Mouse (Mus musculus) liver, embryonic 15.5 days (tissue): ENCODE data around the gene Mapk14. TPM values are rescaled to one million over a fixed set of nuclear protein-coding genes. Genes with fewer than 3 reads are reported as not detected.

ENCODE experiments used
- ATAC-seq: fragments of 200-750 bp; cut with Nextera tagmentation; 2 replicates; pipeline ENCODE4 v1.8.0; 2017; ENCODE audit warnings: moderate number of reproducible peaks, mild to moderate bottlenecking, moderate library complexity; ENCODE audit not compliant: insufficient read depth
- H3K27ac ChIP-seq: fragments of 300-500 bp; sonication (generic); replicated peaks from 2 replicates; pipeline ENCODE4 v1.5.1; 2015; ENCODE audit warnings: mild to moderate bottlenecking, inconsistent platforms
- H3K27me3 ChIP-seq: fragments of 300-500 bp; sonication (generic); 2 replicates; pipeline ENCODE4 v1.6.1; 2015; ENCODE audit warnings: mild to moderate bottlenecking, inconsistent platforms
- H3K36me3 ChIP-seq: fragments of 300-500 bp; sonication (generic); replicated peaks from 2 replicates; pipeline ENCODE4 v1.6.1; 2015; ENCODE audit warnings: moderate library complexity, mild to moderate bottlenecking, inconsistent platforms
- H3K4me1 ChIP-seq: fragments of 300-500 bp; sonication (generic); replicated peaks from 2 replicates; pipeline ENCODE4 v1.6.1; 2015; ENCODE audit warnings: inconsistent platforms
- H3K4me2 ChIP-seq: fragments of 300-500 bp; sonication (generic); 2 replicates; pipeline ENCODE4 v1.6.1; 2015; ENCODE audit warnings: moderate library complexity, mild to moderate bottlenecking, inconsistent platforms
- H3K4me3 ChIP-seq: fragments of 300-500 bp; sonication (generic); replicated peaks from 2 replicates; pipeline ENCODE4 v1.5.1; 2015; ENCODE audit warnings: mild to moderate bottlenecking, inconsistent platforms
- H3K9ac ChIP-seq: fragments of 300-500 bp; sonication (generic); 2 replicates; pipeline ENCODE4 v1.6.1; 2015; ENCODE audit warnings: moderate library complexity, mild to moderate bottlenecking, inconsistent platforms
- H3K9me3 ChIP-seq: fragments of 300-500 bp; sonication (generic); replicated peaks from 2 replicates; pipeline ENCODE4 v1.6.1; 2016; ENCODE audit warnings: inconsistent platforms
- WGBS: fragments of 180-500 bp; shearing (Covaris S2); methylation state at CpG from one replicate; pipeline ENCODE4 v1.1.7; 2015; ENCODE audit warnings: mixed read lengths; ENCODE audit not compliant: insufficient replicate concordance; 5-methylcytosine and 5-hydroxymethylcytosine counted together
- polyA plus RNA-seq: library from polyadenylated mRNA; unstranded; fragments of >200 nt; fragmentation: Nextera tagmentation; extraction: Ambion mirVana; gene quantifications from 2 replicates; pipeline ENCODE4 v1.2.1, GENCODE M21; 2015

Mapk14 gene
- polyA plus RNA-seq, 1 experiment from 2014 or later, result 29.0 TPM

DNA sequence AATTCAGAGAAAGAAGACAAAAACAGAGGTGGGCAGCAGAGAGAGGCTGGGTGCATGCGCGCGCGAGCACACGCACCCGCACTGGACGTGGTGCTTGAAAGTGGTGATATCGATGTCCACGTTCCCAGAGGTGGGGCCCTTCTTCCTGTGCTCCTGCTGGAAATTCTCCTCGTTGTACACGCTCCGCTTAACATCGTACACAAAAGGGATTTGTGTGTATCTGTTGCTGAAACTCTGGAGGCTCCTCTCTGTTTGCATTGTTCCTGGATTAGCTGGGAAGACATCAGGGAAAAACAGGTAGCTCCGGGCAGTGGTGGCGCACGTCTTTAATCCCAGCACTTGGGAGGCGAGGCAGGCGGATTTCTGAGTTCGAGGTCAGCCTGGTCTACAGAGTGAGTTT lies 6.5 kb upstream of the Mapk14 start:
- no peak for ATAC-seq
- WGBS, result 79% methylated on average over 19 of the region's 19 CpGs
- no peak overlapping the region for H3K27ac ChIP-seq

DNA sequence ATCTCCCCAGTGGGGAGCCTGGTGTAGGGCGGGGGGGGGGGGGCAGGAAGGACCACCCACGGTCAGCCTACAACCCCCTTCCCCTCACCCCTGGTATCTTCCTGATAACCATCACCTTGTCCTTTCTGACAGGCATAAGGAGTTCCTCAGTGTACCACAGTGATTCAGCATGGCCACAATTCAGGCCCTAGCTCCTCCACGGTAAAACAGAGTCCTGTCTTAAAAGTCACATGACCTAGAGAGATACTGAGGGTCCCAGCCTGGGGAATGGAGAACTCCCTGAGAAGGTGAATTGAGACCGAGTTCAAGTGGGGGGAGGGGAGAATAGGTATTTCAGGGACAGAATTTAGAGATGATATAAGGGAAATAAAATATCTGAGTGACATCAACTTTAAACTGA lies 3.8 kb upstream of the Mapk14 start:
- Histone ChIP-seq H3K4me2 (no peak overlapping the region), H3K4me1 (peaks cover 48% of the 10 kb centered on the region), H3K36me3 (no peaks in the 10 kb centered on the region), H3K4me3 (no peak overlapping the region), H3K9ac (no peak overlapping the region), H3K27me3 (no peaks in the 10 kb centered on the region; the same call in 1 of the 2 replicates), H3K9me3 (no peaks in the 10 kb centered on the region), H3K27ac (no peak overlapping the region)
- WGBS, result 11% methylated on average over 4 of the region's 4 CpGs
- no peak for ATAC-seq

More for the DNA sequence above, 6.5 kb upstream of the Mapk14 start:
- no peak overlapping the region for H3K4me2 ChIP-seq
- H3K9me3 ChIP-seq, result no peaks in the 10 kb centered on the region
- no peaks in the 10 kb centered on the region for H3K36me3 ChIP-seq
- H3K9ac ChIP-seq, result no peak overlapping the region
- H3K27me3 ChIP-seq, result no peaks in the 10 kb centered on the region; the same call in 1 of the 2 replicates
- H3K4me3 ChIP-seq, result no peak overlapping the region
- peaks cover 38% of the 10 kb centered on the region for H3K4me1 ChIP-seq

GRCm38 (mm10) chr17:28689586-28690283 lies 1.4 kb upstream of the Mapk14 start, which contains the start of gene Slc26a8:
Gene Slc26a8, minus strand, starts transcription at chr17:28690233.
- peak within 1 kb of the TSS; percentile 90 for H3K4me2 ChIP-seq
- peak within 1 kb of the TSS; percentile 63 for H3K9ac ChIP-seq
- no peaks in the 10 kb centered on the region for H3K9me3 ChIP-seq
- peak within 1 kb of the TSS; percentile 98 for H3K4me3 ChIP-seq
- peak within 1 kb of the TSS; percentile 97 for H3K27ac ChIP-seq
- H3K4me1 ChIP-seq, result peaks cover 55% of the 10 kb centered on the region
- peaks cover 4% of the 10 kb centered on the region; the same call in 1 of the 2 replicates for H3K36me3 ChIP-seq
- 6% methylated on average over 40 of the region's 40 CpGs for WGBS
- no peak for ATAC-seq
- H3K27me3 ChIP-seq, result no peaks in the 10 kb centered on the region; the same call in 1 of the 2 replicates

DNA sequence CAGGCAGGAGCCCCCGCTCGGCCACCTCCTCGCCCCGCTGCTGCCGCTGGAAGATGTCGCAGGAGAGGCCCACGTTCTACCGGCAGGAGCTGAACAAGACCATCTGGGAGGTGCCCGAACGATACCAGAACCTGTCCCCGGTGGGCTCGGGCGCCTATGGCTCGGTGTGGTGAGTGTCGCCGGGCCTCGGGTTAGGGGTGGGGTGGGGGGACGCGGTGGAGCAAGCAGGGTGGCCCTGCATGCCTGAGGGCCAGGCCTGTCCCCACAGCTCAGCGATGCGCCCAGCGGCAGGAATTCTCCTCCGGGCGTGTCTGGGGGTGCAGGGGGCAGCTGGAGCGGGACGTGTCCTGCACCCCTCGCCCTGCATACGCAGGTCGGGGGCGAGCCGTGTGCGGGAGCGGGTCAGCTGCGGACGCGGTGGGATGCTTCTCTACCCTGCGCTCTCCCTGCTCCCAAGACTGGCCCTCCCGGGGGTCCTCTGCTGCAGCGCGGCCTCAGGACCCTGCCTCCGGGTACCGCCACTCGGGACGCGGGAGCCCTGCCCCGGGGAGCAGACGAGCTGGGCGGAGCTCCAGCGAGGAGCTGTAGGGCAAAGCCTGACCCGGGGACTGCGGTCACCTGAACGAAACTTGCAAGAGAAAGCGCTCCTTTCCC lies 685 bp downstream of the Mapk14 start:
- H3K4me3 ChIP-seq, result peak overlapping the region; percentile 98
- H3K4me2 ChIP-seq, result peak overlapping the region; percentile 90
- under 1% methylated on average over 53 of the region's 53 CpGs for WGBS
- H3K9ac ChIP-seq, result peak overlapping the region; percentile 96
- H3K9me3 ChIP-seq, result no peaks in the 10 kb centered on the region
- peaks cover 67% of the 10 kb centered on the region for H3K4me1 ChIP-seq
- ATAC-seq, result peak; percentile 34
- H3K27me3 ChIP-seq, result no peaks in the 10 kb centered on the region; the same call in 1 of the 2 replicates
- peaks cover 7% of the 10 kb centered on the region; the same call in 1 of the 2 replicates for H3K36me3 ChIP-seq
- H3K27ac ChIP-seq, result peak overlapping the region; percentile 97

DNA sequence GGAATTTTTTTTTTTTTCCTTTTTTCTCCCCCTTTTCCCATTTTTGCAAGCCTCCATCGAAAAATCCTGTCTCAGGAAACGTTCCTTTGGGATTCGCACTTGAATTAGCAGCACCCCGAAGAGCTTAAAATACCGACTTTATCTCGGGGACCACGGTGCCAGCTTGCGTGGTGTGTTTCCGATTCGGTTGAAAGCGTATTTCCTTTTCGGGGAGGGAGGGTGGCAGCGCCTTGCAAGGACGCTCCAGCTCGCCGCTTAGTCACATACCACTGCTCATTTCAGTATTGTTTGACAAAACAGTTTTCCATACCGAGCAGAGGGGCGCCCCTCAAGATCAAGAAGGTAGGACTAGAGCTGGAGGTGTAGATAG lies 1.2 kb downstream of the Mapk14 start:
- H3K9me3 ChIP-seq, result no peaks in the 10 kb centered on the region
- peaks cover 7% of the 10 kb centered on the region; the same call in 1 of the 2 replicates for H3K36me3 ChIP-seq
- WGBS, result under 1% methylated on average over 18 of the region's 18 CpGs
- no peaks in the 10 kb centered on the region; the same call in 1 of the 2 replicates for H3K27me3 ChIP-seq
- H3K4me1 ChIP-seq, result peaks cover 67% of the 10 kb centered on the region
- peak overlapping the region; percentile 96 for H3K9ac ChIP-seq
- H3K4me2 ChIP-seq, result peak overlapping the region; percentile 90
- peak overlapping the region; percentile 97 for H3K27ac ChIP-seq
- peak overlapping the region; percentile 98 for H3K4me3 ChIP-seq
- no peak for ATAC-seq

GRCm38 (mm10) chr17:28693086-28693485 lies 2.0 kb downstream of the Mapk14 start:
- Histone ChIP-seq H3K27me3 (no peaks in the 10 kb centered on the region; the same call in 1 of the 2 replicates), H3K36me3 (peaks cover 7% of the 10 kb centered on the region; the same call in 1 of the 2 replicates), H3K4me3 (peak overlapping the region; percentile 98), H3K27ac (peak overlapping the region; percentile 97), H3K4me1 (peaks cover 73% of the 10 kb centered on the region), H3K9ac (peak overlapping the region; percentile 96), H3K4me2 (peak overlapping the region; percentile 90), H3K9me3 (no peaks in the 10 kb centered on the region)
- WGBS, result 9% methylated on average over 3 of the region's 3 CpGs
- no peak for ATAC-seq

GRCm38 (mm10) chr17:28694078-28694477 lies 2.9 kb downstream of the Mapk14 start:
- no peaks in the 10 kb centered on the region; the same call in 1 of the 2 replicates for H3K27me3 ChIP-seq
- peaks cover 7% of the 10 kb centered on the region; the same call in 1 of the 2 replicates for H3K36me3 ChIP-seq
- no peak for ATAC-seq
- no peaks in the 10 kb centered on the region for H3K9me3 ChIP-seq
- no peak overlapping the region for H3K9ac ChIP-seq
- peak overlapping the region; percentile 97 for H3K27ac ChIP-seq
- peaks cover 77% of the 10 kb centered on the region for H3K4me1 ChIP-seq
- 78% methylated on average over 2 of the region's 2 CpGs for WGBS
- peak overlapping the region; percentile 90 for H3K4me2 ChIP-seq
- peak overlapping the region; percentile 98 for H3K4me3 ChIP-seq

GRCm38 (mm10) chr17:28694832-28695231 lies 3.7 kb downstream of the Mapk14 start:
- peaks cover 7% of the 10 kb centered on the region; the same call in 1 of the 2 replicates for H3K36me3 ChIP-seq
- no peak for ATAC-seq
- no peaks in the 10 kb centered on the region for H3K27me3 ChIP-seq
- no peak overlapping the region for H3K9ac ChIP-seq
- H3K4me1 ChIP-seq, result peaks cover 77% of the 10 kb centered on the region
- no peaks in the 10 kb centered on the region for H3K9me3 ChIP-seq
- H3K4me3 ChIP-seq, result no peak overlapping the region
- no peak overlapping the region; the same call in 1 of the 2 replicates for H3K4me2 ChIP-seq
- WGBS, result 51% methylated on average over 4 of the region's 4 CpGs
- H3K27ac ChIP-seq, result no peak overlapping the region; the same call in 1 of the 2 replicates

DNA sequence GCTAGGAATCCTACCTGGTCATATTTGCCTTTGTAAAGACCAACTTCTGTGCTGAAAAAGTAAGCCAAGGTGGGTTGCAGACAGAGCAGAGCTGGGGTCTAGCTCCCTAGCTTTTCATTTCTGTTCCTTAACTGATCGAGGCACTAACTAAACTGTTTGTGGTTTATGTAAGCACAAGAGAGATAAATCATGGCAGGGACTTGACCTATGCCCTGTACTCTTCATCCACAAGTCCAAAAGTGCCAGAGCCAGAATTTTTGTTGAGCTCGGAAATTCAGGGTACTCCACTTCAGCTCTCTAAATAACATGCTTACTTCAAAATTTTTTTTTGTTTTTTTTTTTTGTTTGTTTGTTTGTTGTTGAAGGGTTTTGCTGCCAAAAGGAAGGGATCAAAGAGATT lies 5.5 kb downstream of the Mapk14 start:
- no peaks in the 10 kb centered on the region for H3K9me3 ChIP-seq
- no peaks in the 10 kb centered on the region for H3K27me3 ChIP-seq
- peak overlapping the region; percentile 34 for H3K4me2 ChIP-seq
- WGBS, result 18% methylated on average over 2 of the region's 2 CpGs
- no peak for ATAC-seq
- H3K4me1 ChIP-seq, result peaks cover 83% of the 10 kb centered on the region
- peaks cover 12% of the 10 kb centered on the region; the same call in 1 of the 2 replicates for H3K36me3 ChIP-seq
- peak overlapping the region; percentile 58 for H3K27ac ChIP-seq
- H3K9ac ChIP-seq, result no peak overlapping the region; the same call in 1 of the 2 replicates
- H3K4me3 ChIP-seq, result no peak overlapping the region; the same call in 1 of the 2 replicates

GRCm38 (mm10) chr17:28697290-28698195 lies 6.4 kb downstream of the Mapk14 start:
- no peaks in the 10 kb centered on the region for H3K27me3 ChIP-seq
- peak overlapping the region; percentile 4; the same call in 1 of the 2 replicates for H3K4me3 ChIP-seq
- WGBS, result 34% methylated on average over 13 of the region's 13 CpGs
- H3K36me3 ChIP-seq, result peaks cover 12% of the 10 kb centered on the region; the same call in 1 of the 2 replicates
- no peaks in the 10 kb centered on the region for H3K9me3 ChIP-seq
- H3K4me1 ChIP-seq, result peaks cover 91% of the 10 kb centered on the region
- peak; percentile 30; the same call in 1 of the 2 replicates for ATAC-seq
- H3K4me2 ChIP-seq, result peak overlapping the region; percentile 34
- H3K27ac ChIP-seq, result peak overlapping the region; percentile 56
- H3K9ac ChIP-seq, result no peak overlapping the region
